Mouse (Mus musculus): ENCODE measurements at regions not wholly inside any gene's neighbourhood (a gene's known extent, or its start where the extent isn't known, plus 50 kb on each side); places are given as distances from the start of the nearest gene placed in this dataset.

DNA sequence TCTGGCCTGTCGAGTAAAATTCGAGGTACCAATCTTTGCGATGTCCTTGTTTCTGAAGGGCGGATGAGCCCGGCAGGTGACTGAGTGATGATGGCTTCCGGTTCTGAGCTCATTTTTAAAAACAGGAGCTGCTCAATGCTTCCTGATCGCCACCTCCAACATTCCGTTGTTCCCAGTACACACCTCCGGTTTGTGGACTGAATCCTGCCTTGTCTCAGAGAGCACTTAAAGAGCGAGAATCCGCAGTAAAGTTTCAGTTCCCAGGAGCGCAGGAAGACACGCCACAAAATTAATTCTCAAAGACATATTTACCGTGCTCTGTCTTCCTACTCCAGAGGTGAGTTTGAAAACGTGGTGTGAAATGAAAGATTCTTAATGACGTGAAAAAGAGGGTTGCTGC lies 66.4 kb upstream of the Plcz1 start:
- Histone ChIP-seq H3K27ac (replicated peaks in 1 of 2; ENCODE audit: control insufficient read depth in 1 of 2, insufficient read depth in 1 of 2, low read depth in 2 of 2, low read length in 2 of 2) (no peak overlapping the region), H3K9ac (ENCODE audit: low read length) (no peak overlapping the region), H3K9me3 (ENCODE audit: control insufficient read depth, low read length) (no peaks in the 10 kb centered on the region), H3K36me3 (ENCODE audit: control insufficient read depth, insufficient read depth, low read length) (no peaks in the 10 kb centered on the region), H3K4me3 (ENCODE audit: control insufficient read depth in 1 of 2, insufficient read depth in 1 of 2, low read depth in 1 of 2, low read length in 2 of 2) (no peak overlapping the region), H3K4me2 (ENCODE audit: low read length) (no peak overlapping the region), H3K4me1 (ENCODE audit: control insufficient read depth in 2 of 2, insufficient read depth in 2 of 2, low read length in 2 of 2) (no peaks in the 10 kb centered on the region), H3K27me3 (ENCODE audit: control insufficient read depth, insufficient read depth, low read length) (no peaks in the 10 kb centered on the region)
- no peak for ATAC-seq (ENCODE audit: insufficient number of reproducible peaks, insufficient read depth, low FRiP score, low read depth)
- WGBS, result 77% methylated on average over 16 of the region's 16 CpGs

DNA sequence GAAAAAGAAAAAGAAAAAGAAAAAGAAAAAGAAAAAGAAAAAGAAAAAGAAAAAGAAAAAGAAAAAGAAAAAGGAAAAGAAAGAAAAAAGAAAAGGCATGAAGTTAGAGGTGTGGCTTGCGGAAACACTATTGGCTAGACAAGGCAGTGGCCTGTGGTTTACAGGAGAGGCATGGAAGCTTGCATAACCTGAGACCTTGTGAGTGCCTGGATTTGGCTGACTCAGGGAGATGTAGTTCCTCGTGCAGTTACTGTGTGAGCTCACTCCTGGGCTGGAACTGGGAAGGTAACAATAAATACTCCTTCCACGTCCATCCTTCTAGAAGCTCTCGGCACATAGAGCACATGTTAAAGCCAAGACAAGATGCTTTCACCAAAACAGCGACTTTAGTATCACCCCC lies 64.9 kb upstream of the Plcz1 start:
- no peak for ATAC-seq (ENCODE audit: insufficient number of reproducible peaks, insufficient read depth, low FRiP score, low read depth)
- no peak overlapping the region for H3K4me2 ChIP-seq (ENCODE audit: low read length)
- H3K27ac ChIP-seq (replicated peaks in 1 of 2; ENCODE audit: control insufficient read depth in 1 of 2, insufficient read depth in 1 of 2, low read depth in 2 of 2, low read length in 2 of 2), result no peak overlapping the region
- H3K4me3 ChIP-seq (ENCODE audit: control insufficient read depth in 1 of 2, insufficient read depth in 1 of 2, low read depth in 1 of 2, low read length in 2 of 2), result no peak overlapping the region
- 81% methylated on average over 5 of the region's 5 CpGs for WGBS
- no peaks in the 10 kb centered on the region for H3K27me3 ChIP-seq (ENCODE audit: control insufficient read depth, insufficient read depth, low read length)
- H3K36me3 ChIP-seq (ENCODE audit: control insufficient read depth, insufficient read depth, low read length), result no peaks in the 10 kb centered on the region
- no peak overlapping the region for H3K9ac ChIP-seq (ENCODE audit: low read length)
- no peaks in the 10 kb centered on the region for H3K4me1 ChIP-seq (ENCODE audit: control insufficient read depth in 2 of 2, insufficient read depth in 2 of 2, low read length in 2 of 2)
- no peaks in the 10 kb centered on the region for H3K9me3 ChIP-seq (ENCODE audit: control insufficient read depth, low read length)

DNA sequence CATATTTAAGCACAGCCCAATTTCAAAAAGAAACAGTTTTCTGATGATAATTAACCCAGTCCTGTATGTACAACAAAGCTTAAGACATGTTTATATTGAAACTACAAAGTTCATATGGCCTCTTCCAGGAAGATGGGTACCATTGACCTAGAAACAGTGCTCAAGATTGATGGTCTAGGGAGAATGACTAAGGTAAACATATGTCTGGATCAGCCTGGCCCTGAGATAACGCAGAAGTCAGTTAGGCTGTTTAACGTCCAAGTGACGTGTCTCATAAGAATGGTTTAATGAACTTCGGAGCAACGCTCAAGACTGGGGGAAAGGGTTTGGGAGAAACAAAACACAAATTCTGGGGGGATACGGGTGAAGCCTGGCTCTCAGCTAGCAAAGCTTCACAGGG lies 60.8 kb upstream of the Plcz1 start:
- no peaks in the 10 kb centered on the region for H3K27me3 ChIP-seq (ENCODE audit: control insufficient read depth, insufficient read depth, low read length)
- no peak overlapping the region for H3K9ac ChIP-seq (ENCODE audit: low read length)
- no peak for ATAC-seq (ENCODE audit: insufficient number of reproducible peaks, insufficient read depth, low FRiP score, low read depth)
- no peaks in the 10 kb centered on the region for H3K9me3 ChIP-seq (ENCODE audit: control insufficient read depth, low read length)
- H3K27ac ChIP-seq (replicated peaks in 1 of 2; ENCODE audit: control insufficient read depth in 1 of 2, insufficient read depth in 1 of 2, low read depth in 2 of 2, low read length in 2 of 2), result no peak overlapping the region
- WGBS, result 46% methylated on average over 6 of the region's 6 CpGs
- H3K4me3 ChIP-seq (ENCODE audit: control insufficient read depth in 1 of 2, insufficient read depth in 1 of 2, low read depth in 1 of 2, low read length in 2 of 2), result no peak overlapping the region
- no peaks in the 10 kb centered on the region for H3K4me1 ChIP-seq (ENCODE audit: control insufficient read depth in 2 of 2, insufficient read depth in 2 of 2, low read length in 2 of 2)
- H3K4me2 ChIP-seq (ENCODE audit: low read length), result no peak overlapping the region
- no peaks in the 10 kb centered on the region for H3K36me3 ChIP-seq (ENCODE audit: control insufficient read depth, insufficient read depth, low read length)

DNA sequence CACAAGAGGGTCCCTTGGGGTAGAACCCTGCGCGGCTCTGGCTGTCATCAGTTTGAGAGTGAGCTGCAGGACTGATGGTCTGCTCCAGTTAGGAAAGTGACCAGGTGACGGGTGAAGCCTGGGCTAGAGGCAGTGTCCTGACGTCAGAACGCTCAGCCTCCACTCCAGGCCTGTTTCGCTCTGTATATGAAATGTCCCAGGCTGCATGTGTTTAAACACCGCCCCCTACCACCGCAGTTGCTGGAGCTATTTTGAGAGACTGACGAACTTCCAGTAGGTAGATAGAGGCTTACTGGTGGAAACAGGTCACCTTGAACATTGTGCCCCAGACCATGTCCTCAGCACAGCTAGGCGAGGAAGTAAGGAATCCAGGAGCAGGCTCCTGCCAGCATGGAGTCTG lies 54.2 kb upstream of the Plcz1 start:
- H3K4me2 ChIP-seq (ENCODE audit: low read length), result peak overlapping the region; percentile 45
- peak overlapping the region; percentile 86 to 95 for H3K27ac ChIP-seq (replicated peaks in 1 of 2; ENCODE audit: control insufficient read depth in 1 of 2, insufficient read depth in 1 of 2, low read depth in 2 of 2, low read length in 2 of 2)
- no peaks in the 10 kb centered on the region for H3K36me3 ChIP-seq (ENCODE audit: control insufficient read depth, insufficient read depth, low read length)
- ATAC-seq (ENCODE audit: insufficient number of reproducible peaks, insufficient read depth, low FRiP score, low read depth), result peak; percentile 80
- H3K9ac ChIP-seq (ENCODE audit: low read length), result no peak overlapping the region
- 22% methylated on average over 10 of the region's 10 CpGs for WGBS
- no peaks in the 10 kb centered on the region for H3K27me3 ChIP-seq (ENCODE audit: control insufficient read depth, insufficient read depth, low read length)
- no peaks in the 10 kb centered on the region for H3K9me3 ChIP-seq (ENCODE audit: control insufficient read depth, low read length)
- peaks cover 7 to 8% of the 10 kb centered on the region in 2 experiments for H3K4me1 ChIP-seq (ENCODE audit: control insufficient read depth in 2 of 2, insufficient read depth in 2 of 2, low read length in 2 of 2)
- no peak overlapping the region for H3K4me3 ChIP-seq (ENCODE audit: control insufficient read depth in 1 of 2, insufficient read depth in 1 of 2, low read depth in 1 of 2, low read length in 2 of 2)

Measured in heart, embryonic 14.5 days (tissue).